Mouse (Mus musculus): ENCODE measurements around the gene Rnf130. TPM values are rescaled to one million over a fixed set of nuclear protein-coding genes. Genes with fewer than 3 reads are reported as not detected.
A peak's percentile ranks its signal among the peaks of the same experiment; 100 is the strongest.

The Rnf130 gene
- polyA plus RNA-seq, 1 experiment from 2014 or later, result 65.0 TPM

- H3K27me3 ChIP-seq (replicated peaks; ENCODE audit: control insufficient read depth, insufficient read depth, low read length), result no peaks in the 10 kb centered on the region
- peak overlapping the region; percentile 93 for H3K4me3 ChIP-seq (replicated peaks; ENCODE audit: low read length)
- H3K9me3 ChIP-seq (ENCODE audit: control insufficient read depth, low read length), result no peaks in the 10 kb centered on the region
- no peak for ATAC-seq
- no peak overlapping the region for H3K27ac ChIP-seq (ENCODE audit: low read length)
- WGBS, result 77% methylated on average over 6 of the region's 6 CpGs
- peak overlapping the region; percentile 100 for H3K9ac ChIP-seq (replicated peaks; ENCODE audit: low read depth, low read length)
- peaks cover 2% of the 10 kb centered on the region; the same call in 1 of the 2 replicates for H3K36me3 ChIP-seq (ENCODE audit: control insufficient read depth, insufficient read depth)
- H3K4me2 ChIP-seq (ENCODE audit: low read length), result peak overlapping the region; percentile 88
- H3K4me1 ChIP-seq (replicated peaks; ENCODE audit: control insufficient read depth, insufficient read depth, low read length), result peaks cover 14% of the 10 kb centered on the region
Measured at GRCm38 (mm10) chr11:50132265-50132664, 107.1 kb downstream of the Rnf130 start.

GRCm38 (mm10) chr11:50134136-50134859 is 109.2 kb downstream of the Rnf130 start:
- H3K4me2 ChIP-seq (ENCODE audit: low read length), result no peak overlapping the region
- H3K27ac ChIP-seq (ENCODE audit: low read length), result no peak overlapping the region
- peaks cover 12% of the 10 kb centered on the region for H3K4me1 ChIP-seq (replicated peaks; ENCODE audit: control insufficient read depth, insufficient read depth, low read length)
- H3K27me3 ChIP-seq (replicated peaks; ENCODE audit: control insufficient read depth, insufficient read depth, low read length), result no peaks in the 10 kb centered on the region
- ATAC-seq, result no peak
- H3K4me3 ChIP-seq (replicated peaks; ENCODE audit: low read length), result no peak overlapping the region
- H3K9me3 ChIP-seq (ENCODE audit: control insufficient read depth, low read length), result no peaks in the 10 kb centered on the region
- no peak overlapping the region for H3K9ac ChIP-seq (replicated peaks; ENCODE audit: low read depth, low read length)
- H3K36me3 ChIP-seq (ENCODE audit: control insufficient read depth, insufficient read depth), result peaks cover 8% of the 10 kb centered on the region; the same call in 1 of the 2 replicates
- WGBS, result 80% methylated on average over 10 of the region's 10 CpGs

GRCm38 (mm10) chr11:50138206-50138822 is 113.2 kb downstream of the Rnf130 start:
- peaks cover 19% of the 10 kb centered on the region for H3K36me3 ChIP-seq (ENCODE audit: control insufficient read depth, insufficient read depth)
- H3K4me3 ChIP-seq (replicated peaks; ENCODE audit: low read length), result no peak overlapping the region
- WGBS, result 82% methylated on average over 10 of the region's 10 CpGs

GRCm38 (mm10) chr11:50139571-50139970 is 114.4 kb downstream of the Rnf130 start:
- ATAC-seq, result no peak
- H3K4me1 ChIP-seq (replicated peaks; ENCODE audit: control insufficient read depth, insufficient read depth, low read length), result no peaks in the 10 kb centered on the region
- H3K27me3 ChIP-seq (replicated peaks; ENCODE audit: control insufficient read depth, insufficient read depth, low read length), result no peaks in the 10 kb centered on the region
- H3K4me3 ChIP-seq (replicated peaks; ENCODE audit: low read length), result no peak overlapping the region
- H3K9me3 ChIP-seq (ENCODE audit: control insufficient read depth, low read length), result no peaks in the 10 kb centered on the region
- 89% methylated on average over 7 of the region's 7 CpGs for WGBS
- peaks cover 19% of the 10 kb centered on the region for H3K36me3 ChIP-seq (ENCODE audit: control insufficient read depth, insufficient read depth)
- H3K9ac ChIP-seq (replicated peaks; ENCODE audit: low read depth, low read length), result no peak overlapping the region
- H3K27ac ChIP-seq (ENCODE audit: low read length), result no peak overlapping the region
- H3K4me2 ChIP-seq (ENCODE audit: low read length), result no peak overlapping the region

More at GRCm38 (mm10) chr11:50138206-50138822, 113.2 kb downstream of the Rnf130 start:
- H3K9ac ChIP-seq (replicated peaks; ENCODE audit: low read depth, low read length), result no peak overlapping the region
- H3K27me3 ChIP-seq (replicated peaks; ENCODE audit: control insufficient read depth, insufficient read depth, low read length), result no peaks in the 10 kb centered on the region
- no peak for ATAC-seq
- H3K27ac ChIP-seq (ENCODE audit: low read length), result no peak overlapping the region
- H3K4me1 ChIP-seq (replicated peaks; ENCODE audit: control insufficient read depth, insufficient read depth, low read length), result no peaks in the 10 kb centered on the region
- H3K4me2 ChIP-seq (ENCODE audit: low read length), result no peak overlapping the region
- no peaks in the 10 kb centered on the region for H3K9me3 ChIP-seq (ENCODE audit: control insufficient read depth, low read length)

- H3K27ac ChIP-seq (ENCODE audit: low read length), result no peak overlapping the region
- 88% methylated on average over 3 of the region's 3 CpGs for WGBS
- no peaks in the 10 kb centered on the region for H3K27me3 ChIP-seq (replicated peaks; ENCODE audit: control insufficient read depth, insufficient read depth, low read length)
- no peak overlapping the region for H3K4me3 ChIP-seq (replicated peaks; ENCODE audit: low read length)
- peaks cover 38% of the 10 kb centered on the region for H3K36me3 ChIP-seq (ENCODE audit: control insufficient read depth, insufficient read depth)
- H3K9ac ChIP-seq (replicated peaks; ENCODE audit: low read depth, low read length), result no peak overlapping the region
- no peaks in the 10 kb centered on the region for H3K4me1 ChIP-seq (replicated peaks; ENCODE audit: control insufficient read depth, insufficient read depth, low read length)
- no peaks in the 10 kb centered on the region for H3K9me3 ChIP-seq (ENCODE audit: control insufficient read depth, low read length)
- no peak for ATAC-seq
- H3K4me2 ChIP-seq (ENCODE audit: low read length), result no peak overlapping the region
Measured at GRCm38 (mm10) chr11:50145529-50145928, 120.4 kb downstream of the Rnf130 start.

GRCm38 (mm10) chr11:50146121-50146520 is 121.0 kb downstream of the Rnf130 start:
- Histone ChIP-seq H3K4me3 (replicated peaks; ENCODE audit: low read length) (no peak overlapping the region), H3K4me1 (replicated peaks; ENCODE audit: control insufficient read depth, insufficient read depth, low read length) (no peaks in the 10 kb centered on the region), H3K9me3 (ENCODE audit: control insufficient read depth, low read length) (no peaks in the 10 kb centered on the region), H3K27ac (ENCODE audit: low read length) (no peak overlapping the region), H3K4me2 (ENCODE audit: low read length) (no peak overlapping the region), H3K36me3 (ENCODE audit: control insufficient read depth, insufficient read depth) (peaks cover 40% of the 10 kb centered on the region), H3K9ac (replicated peaks; ENCODE audit: low read depth, low read length) (no peak overlapping the region), H3K27me3 (replicated peaks; ENCODE audit: control insufficient read depth, insufficient read depth, low read length) (no peaks in the 10 kb centered on the region)
- no peak for ATAC-seq
- WGBS, result 91% methylated on average over 13 of the region's 13 CpGs

GRCm38 (mm10) chr11:50147267-50147957 is 122.3 kb downstream of the Rnf130 start:
- no peak for ATAC-seq
- H3K9me3 ChIP-seq (ENCODE audit: control insufficient read depth, low read length), result no peaks in the 10 kb centered on the region

GRCm38 (mm10) chr11:50147958-50148476 is 122.9 kb downstream of the Rnf130 start:
- H3K4me3 ChIP-seq (replicated peaks; ENCODE audit: low read length), result no peak overlapping the region
- H3K9ac ChIP-seq (replicated peaks; ENCODE audit: low read depth, low read length), result no peak overlapping the region
- ATAC-seq, result no peak
- H3K9me3 ChIP-seq (ENCODE audit: control insufficient read depth, low read length), result no peaks in the 10 kb centered on the region
- 95% methylated on average over 11 of the region's 11 CpGs for WGBS
- no peaks in the 10 kb centered on the region for H3K27me3 ChIP-seq (replicated peaks; ENCODE audit: control insufficient read depth, insufficient read depth, low read length)
- H3K36me3 ChIP-seq (ENCODE audit: control insufficient read depth, insufficient read depth), result peaks cover 54% of the 10 kb centered on the region
- no peak overlapping the region for H3K4me2 ChIP-seq (ENCODE audit: low read length)
- H3K4me1 ChIP-seq (replicated peaks; ENCODE audit: control insufficient read depth, insufficient read depth, low read length), result no peaks in the 10 kb centered on the region
- no peak overlapping the region for H3K27ac ChIP-seq (ENCODE audit: low read length)

More at GRCm38 (mm10) chr11:50147267-50147957, 122.3 kb downstream of the Rnf130 start:
- Histone ChIP-seq H3K4me2 (ENCODE audit: low read length) (no peak overlapping the region), H3K4me3 (replicated peaks; ENCODE audit: low read length) (no peak overlapping the region), H3K27me3 (replicated peaks; ENCODE audit: control insufficient read depth, insufficient read depth, low read length) (no peaks in the 10 kb centered on the region), H3K27ac (ENCODE audit: low read length) (no peak overlapping the region), H3K4me1 (replicated peaks; ENCODE audit: control insufficient read depth, insufficient read depth, low read length) (no peaks in the 10 kb centered on the region), H3K36me3 (ENCODE audit: control insufficient read depth, insufficient read depth) (peaks cover 51% of the 10 kb centered on the region), H3K9ac (replicated peaks; ENCODE audit: low read depth, low read length) (no peak overlapping the region)
- WGBS, result 89% methylated on average over 9 of the region's 9 CpGs

- Histone ChIP-seq H3K4me3 (replicated peaks; ENCODE audit: low read length) (no peak overlapping the region), H3K4me2 (ENCODE audit: low read length) (no peak overlapping the region), H3K36me3 (ENCODE audit: control insufficient read depth, insufficient read depth) (peaks cover 62% of the 10 kb centered on the region), H3K27ac (ENCODE audit: low read length) (no peak overlapping the region), H3K27me3 (replicated peaks; ENCODE audit: control insufficient read depth, insufficient read depth, low read length) (no peaks in the 10 kb centered on the region), H3K4me1 (replicated peaks; ENCODE audit: control insufficient read depth, insufficient read depth, low read length) (no peaks in the 10 kb centered on the region), H3K9ac (replicated peaks; ENCODE audit: low read depth, low read length) (no peak overlapping the region), H3K9me3 (ENCODE audit: control insufficient read depth, low read length) (no peaks in the 10 kb centered on the region)
- WGBS, result 89% methylated on average over 7 of the region's 7 CpGs
- ATAC-seq, result no peak
Measured at GRCm38 (mm10) chr11:50149200-50149599, 124.1 kb downstream of the Rnf130 start.
